Mouse (Mus musculus) gastrocnemius, postnatal 10 days (tissue): ENCODE data around the gene Rita1. TPM values are rescaled to one million over a fixed set of nuclear protein-coding genes. Genes with fewer than 3 reads are reported as not detected.

Experiments
- total RNA-seq, 2 experiments: library from RNA; stranded (reverse); gene quantifications; 2 replicates each; pipeline ENCODE4 v1.2.3; 2021

Rita1 gene
- total RNA-seq, 2 experiments from 2014 or later = 4.7 to 6.2 TPM

Other genes with a start within 250 kb of the Rita1 start
- not detected for gene Lhx5, start 180.9 kb downstream of the Rita1 start, total RNA-seq
- 1 to 10 TPM in 1 of 2 experiments, under 1 TPM in 1; 0.26 to 1.2 TPM for gene Sdsl, start 139.8 kb downstream of the Rita1 start, total RNA-seq
- gene Sds, start 136.1 kb downstream of the Rita1 start, total RNA-seq = not detected
- 10 to 100 TPM; 36.7 to 38.0 TPM for gene Plbd2, start 109.0 kb downstream of the Rita1 start, total RNA-seq
- 10 to 100 TPM; 15.1 to 20.0 TPM for gene Slc8b1, start 101.4 kb downstream of the Rita1 start, total RNA-seq
- 10 to 100 TPM; 67.1 to 71.2 TPM for gene Tpcn1, start 23.9 kb downstream of the Rita1 start, total RNA-seq
- under 1 TPM; 0.40 to 0.50 TPM for gene Iqcd, start 23.6 kb downstream of the Rita1 start, total RNA-seq
- gene Ddx54, start 150 bp upstream of the Rita1 start, total RNA-seq = 10 to 100 TPM; 22.4 to 23.9 TPM
- not detected for gene Cfap73, start 21.6 kb upstream of the Rita1 start, total RNA-seq
- under 1 TPM in 1 of 2 experiments, not detected in 1; 0.23 TPM for gene Rasal1, start 36.2 kb upstream of the Rita1 start, total RNA-seq
- 1 to 10 TPM; 1.2 to 1.4 TPM for gene Dtx1, start 99.3 kb upstream of the Rita1 start, total RNA-seq
- under 1 TPM in 1 of 2 experiments, not detected in 1; 0.09 TPM for gene Oas2, start 137.3 kb upstream of the Rita1 start, total RNA-seq
- not detected for gene Oas3, start 165.1 kb upstream of the Rita1 start, total RNA-seq
- gene Oas1e, start 182.9 kb upstream of the Rita1 start, total RNA-seq = not detected
- gene Oas1c, start 199.9 kb upstream of the Rita1 start, total RNA-seq = under 1 TPM; 0.14 to 0.43 TPM
- gene Oas1f, start 234.8 kb upstream of the Rita1 start, total RNA-seq = not detected
- not detected for gene Oas1h, start 248.8 kb upstream of the Rita1 start, total RNA-seq